Mouse (Mus musculus) yolk sac, embryonic 10.5 days (tissue): Measurements from ENCODE around the gene Nat8f6.
"Not testable (repeated sequence)": the region's sequence is repeated elsewhere in the genome, so short reads cannot be mapped to it uniquely, and the experiment has no call there.

ENCODE experiments used
- DNase-seq: peaks from one replicate; pipeline ENCODE4 v3.0.0-alpha.2; 2017; ENCODE audit warnings: low spot score

Gene Nat8f6

DNA sequence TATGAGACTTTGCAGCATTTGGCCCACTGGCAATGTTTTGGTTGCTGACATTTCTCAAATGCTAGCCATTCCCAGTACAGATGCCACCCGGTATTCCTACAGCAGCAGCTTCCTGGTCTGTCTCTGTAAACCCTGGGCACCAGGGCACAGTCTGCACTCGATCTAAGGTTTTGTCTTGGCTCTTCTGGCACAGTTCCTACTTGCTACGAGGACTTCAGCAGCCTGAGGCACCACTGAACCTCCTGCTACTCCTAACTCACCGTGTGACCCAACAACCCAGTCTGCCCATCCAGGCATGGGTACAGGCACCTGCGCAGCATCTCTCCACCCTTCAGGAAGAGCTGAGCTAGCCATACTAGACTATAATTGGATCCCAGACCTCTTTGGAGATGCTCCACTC is 15.3 kb upstream of the Nat8f6 start:
- not testable (repeated sequence) for DNase-seq

DNA sequence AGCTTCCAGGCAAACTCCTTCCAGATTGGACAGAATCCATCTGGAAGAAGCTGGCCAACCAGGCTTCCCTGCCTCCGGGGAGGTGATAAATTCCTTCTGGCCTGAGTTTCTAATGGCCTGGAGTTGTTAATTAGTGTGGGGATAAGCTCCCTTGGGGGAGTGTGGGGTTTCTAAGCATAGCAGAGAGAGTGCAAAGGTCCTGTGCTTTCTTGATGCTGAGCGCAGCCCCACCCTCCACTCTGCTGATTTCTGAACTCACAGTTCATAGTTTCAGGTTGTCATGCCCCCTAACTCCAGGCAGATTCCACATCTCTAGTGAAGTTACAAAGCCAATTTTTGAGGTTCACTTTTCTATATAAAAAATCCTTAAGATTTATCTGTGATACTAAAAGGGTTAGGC is 14.3 kb upstream of the Nat8f6 start:
- DNase-seq: not testable (repeated sequence)

DNA sequence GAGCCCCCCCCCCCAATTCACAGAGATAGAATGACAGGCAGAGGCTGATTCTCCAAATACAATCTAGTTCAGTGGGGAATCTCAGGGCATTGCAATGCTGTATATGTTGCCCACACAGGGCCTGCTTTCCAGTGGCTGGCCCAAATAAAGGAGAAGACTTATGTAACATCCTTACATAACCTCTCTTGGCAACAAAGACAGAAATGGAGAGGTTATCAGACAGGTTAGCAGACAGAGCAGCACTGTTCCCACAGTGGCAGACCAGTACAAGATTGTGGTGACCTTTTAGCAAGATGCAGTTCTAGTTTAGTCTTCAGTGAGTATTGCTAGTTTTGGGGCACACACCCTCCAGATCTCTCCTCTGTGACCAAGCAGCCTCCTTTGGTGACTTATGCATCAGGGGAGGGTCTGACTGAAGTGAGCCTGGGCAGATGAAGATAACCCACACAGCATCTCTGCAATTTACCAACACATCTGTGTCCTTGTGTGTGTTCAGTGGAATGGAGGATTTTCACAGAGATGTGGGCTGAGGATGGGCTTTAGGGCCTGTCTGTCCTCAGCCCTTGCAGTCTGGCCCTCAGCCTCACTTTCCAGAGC is 13.8 kb upstream of the Nat8f6 start:
- DNase-seq: not testable (repeated sequence)

DNA sequence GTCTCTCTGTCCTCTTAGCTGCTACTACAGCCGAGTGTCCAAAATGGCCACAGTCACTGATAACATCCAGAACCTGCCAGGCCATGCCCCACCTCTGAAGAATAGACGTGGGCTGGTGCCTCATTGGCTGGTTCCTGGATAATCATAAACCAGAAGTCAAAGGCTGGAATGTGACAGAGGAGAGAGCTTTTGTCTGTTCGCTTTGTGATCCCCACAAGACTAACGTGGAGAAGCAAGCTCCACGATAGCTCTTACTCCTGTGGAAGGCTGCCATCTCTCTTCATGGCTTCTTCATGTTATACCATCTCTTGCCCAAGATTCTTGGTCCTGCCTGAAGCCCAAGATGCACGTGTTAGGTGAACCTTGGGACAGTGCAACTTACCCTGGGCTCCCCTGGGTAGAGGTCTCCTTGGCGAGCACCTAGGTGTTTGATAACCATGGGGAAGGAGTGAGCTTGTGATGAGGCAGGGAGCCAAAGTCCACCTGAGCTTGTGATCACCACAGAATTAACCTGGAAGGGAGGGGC is 11.1 kb upstream of the Nat8f6 start, which contains the start of gene Nat8:
Gene Nat8 (minus strand): TSS at position 287 of the 526 bp plus-strand sequence.
- DNase-seq: peak; percentile 43

DNA sequence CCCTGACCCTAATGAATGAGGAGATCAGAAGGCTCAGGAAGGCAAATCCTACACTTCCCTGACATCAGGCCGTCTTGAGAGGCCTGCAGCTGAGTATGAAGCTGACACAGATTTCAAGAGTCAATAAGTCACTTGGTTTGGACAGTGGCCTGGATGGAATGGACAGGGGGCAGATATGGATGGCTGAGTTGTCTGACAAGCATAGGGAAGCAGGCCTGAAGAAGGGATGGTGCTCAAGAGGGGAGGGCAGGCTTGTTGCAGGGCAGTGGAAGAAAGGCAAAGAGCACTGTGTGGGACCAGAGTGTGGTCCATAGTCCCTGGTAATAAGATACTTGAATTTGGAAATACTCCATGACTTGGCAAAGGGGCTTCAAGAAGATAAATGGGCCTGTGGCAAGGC is 8.7 kb upstream of the Nat8f6 start:
- no peak for DNase-seq

DNA sequence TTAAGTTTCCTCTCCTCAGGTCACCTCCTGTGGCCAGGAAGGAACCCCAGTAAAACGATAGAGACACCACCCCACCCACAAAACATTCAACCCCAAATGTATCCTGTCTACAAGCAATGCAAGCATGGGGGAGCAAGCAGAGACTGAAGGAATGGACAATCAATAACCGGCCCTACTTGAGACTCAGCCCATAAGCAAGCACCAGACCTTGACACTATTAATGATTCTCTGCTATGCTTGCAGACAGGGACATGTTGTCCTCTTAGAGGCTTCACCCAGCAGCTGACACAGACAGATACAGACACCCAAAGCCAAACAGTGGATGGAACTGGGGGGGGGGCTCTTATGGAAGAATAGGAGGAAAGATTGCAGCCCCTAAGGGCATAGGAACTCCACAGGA is 5.1 kb upstream of the Nat8f6 start:
- no peak for DNase-seq

DNA sequence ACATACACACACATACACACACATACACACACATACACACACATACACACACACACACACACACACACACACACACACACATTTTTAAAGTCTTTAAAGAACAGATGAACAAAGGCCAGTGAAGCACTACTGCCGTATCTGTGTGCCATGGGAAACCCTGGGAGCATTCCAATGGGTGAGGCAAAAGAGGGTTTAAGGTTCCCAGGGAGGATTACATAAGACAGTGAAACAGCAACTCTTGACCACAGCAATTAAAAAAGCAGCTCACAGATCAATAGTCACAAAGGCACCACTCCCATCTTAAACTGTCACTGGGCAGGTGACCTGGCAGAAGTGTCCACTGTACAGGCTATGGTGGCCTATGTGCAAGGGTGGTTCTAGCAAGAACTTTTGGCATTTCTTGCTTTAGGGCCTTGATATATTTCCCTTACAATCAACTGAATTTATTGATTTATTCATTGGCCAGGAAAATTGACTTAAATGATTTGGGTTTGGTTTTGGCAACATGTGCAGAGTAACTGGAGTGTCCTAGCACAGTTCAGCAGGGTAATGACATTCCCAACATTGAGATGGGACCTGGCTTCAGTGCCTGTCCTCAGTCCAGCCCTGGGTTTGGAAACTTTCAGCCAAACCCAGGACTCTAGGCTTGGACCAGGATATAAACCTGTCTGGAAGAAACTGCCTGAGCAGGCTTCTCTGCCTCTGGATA is 2.8 kb upstream of the Nat8f6 start:
- DNase-seq: no peak

DNA sequence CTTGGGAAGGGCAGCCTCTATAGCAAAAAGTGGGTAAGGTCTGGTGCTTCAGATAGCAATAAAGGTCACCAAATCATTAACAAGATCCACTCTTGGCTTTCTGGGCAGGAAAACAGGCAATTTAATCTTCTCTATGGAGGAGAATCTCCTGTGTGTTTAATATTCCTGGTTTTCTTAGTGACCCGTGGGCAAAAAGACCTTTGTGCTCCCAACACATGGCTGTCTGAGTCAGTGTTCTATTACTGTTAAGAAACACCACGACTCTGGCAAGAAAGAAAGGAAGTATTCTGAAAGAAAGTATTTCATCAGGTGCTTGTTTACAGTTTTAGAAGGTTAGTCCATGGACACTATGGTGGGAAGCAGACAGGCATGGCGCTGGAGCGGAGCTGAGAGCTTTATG is 1.5 kb upstream of the Nat8f6 start:
- DNase-seq: no peak

DNA sequence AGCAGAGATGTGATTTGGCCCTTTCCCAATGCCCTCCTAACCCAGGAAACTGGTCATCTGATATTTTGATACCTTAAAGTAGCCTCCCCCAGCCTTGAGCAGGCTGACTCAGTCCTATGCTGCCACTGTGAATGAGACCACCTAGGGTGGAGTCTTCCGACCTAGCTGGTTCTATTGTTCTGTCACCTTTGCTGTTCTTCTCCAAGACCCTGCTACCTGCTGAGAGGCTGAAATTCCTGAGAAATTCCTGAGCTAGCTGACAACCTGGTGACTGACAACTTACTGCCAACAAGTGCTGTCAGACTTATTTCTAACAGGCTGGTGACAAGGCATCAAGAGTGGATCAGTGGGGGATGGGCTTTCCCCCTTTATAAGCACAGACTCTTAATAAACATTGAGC is 2.4 kb downstream of the Nat8f6 start:
- DNase-seq: no peak

DNA sequence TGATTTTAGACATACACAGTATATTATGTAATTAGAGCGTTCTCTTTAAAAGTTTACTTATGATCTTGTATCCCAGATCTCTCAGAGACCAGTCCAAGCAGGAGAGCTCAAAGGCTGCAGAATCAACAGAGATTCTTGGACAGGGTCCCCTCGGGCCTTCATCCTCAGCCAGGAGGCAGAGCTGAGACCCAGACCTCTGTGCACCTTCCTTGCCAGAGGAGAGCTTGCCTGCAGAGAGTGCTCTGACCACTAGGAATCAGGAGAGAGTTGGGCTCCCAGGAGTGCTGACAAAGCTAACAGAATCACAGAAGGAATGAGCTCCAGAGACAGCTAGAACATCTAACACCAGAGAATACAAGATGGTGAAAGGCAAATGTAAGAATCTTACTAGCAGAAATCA is 7.4 kb downstream of the Nat8f6 start:
- DNase-seq: no peak

DNA sequence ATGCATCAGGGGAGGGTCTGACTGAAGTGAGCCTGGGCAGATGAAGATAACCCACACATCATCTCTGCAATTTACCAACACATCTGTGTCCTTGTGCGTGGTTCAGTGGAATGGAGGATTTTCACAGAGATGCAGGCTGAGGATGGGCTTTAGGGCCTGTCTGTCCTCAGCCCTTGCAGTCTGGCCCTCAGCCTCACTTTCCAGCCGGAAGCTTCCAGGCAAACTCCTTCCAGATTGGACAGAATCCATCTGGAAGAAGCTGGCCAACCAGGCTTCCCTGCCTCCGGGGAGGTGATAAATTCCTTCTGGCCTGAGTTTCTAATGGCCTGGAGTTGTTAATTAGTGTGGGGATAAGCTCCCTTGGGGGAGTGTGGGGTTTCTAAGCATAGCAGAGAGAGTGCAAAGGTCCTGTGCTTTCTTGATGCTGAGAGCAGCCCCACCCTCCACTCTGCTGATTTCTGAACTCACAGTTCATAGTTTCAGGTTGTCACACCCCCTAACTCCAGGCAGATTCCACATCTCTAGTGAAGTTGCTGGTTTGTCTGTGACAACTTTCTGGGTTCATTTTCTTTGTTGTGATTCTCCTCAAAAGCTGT is 9.7 kb downstream of the Nat8f6 start:
- DNase-seq: not testable (repeated sequence)

DNA sequence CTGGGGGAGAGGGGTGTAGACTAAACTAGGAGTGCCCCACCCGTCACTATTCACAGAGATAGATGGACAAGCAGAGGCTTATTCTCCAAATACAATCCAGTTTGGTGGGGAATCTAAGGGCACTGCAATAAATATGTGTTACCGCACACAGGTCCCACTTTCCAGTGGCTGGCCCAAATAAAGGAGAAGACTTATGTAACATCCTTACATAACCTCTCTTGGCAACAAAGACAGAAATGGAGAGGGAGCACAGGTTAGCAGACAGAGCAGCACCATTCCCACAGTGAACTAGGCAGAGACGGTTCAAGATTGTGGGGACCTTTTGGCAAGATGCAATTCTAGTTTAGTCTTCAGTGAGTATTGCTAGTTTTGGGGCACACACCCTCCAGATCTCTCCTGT is 10.2 kb downstream of the Nat8f6 start:
- DNase-seq: not testable (repeated sequence)

DNA sequence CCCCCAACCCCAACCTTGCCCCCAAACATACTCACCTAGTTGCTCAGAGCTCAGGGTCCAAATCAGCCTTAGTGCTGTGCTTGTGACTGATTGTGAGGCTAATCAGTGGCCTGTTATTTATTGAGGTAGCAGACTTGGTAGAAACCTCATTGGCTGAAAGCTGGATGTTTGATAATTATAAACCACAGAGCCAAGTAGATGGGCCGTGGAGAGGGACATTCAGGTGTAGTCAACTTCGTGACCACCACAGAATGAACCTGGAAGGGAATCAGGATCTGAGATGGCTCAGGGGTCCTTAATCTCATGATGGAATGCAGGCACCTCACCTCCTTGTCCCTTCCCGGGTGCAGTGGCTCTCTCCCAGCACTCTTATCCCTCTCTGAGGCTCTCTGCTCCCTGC is 11.0 kb downstream of the Nat8f6 start:
- not testable (repeated sequence) for DNase-seq

DNA sequence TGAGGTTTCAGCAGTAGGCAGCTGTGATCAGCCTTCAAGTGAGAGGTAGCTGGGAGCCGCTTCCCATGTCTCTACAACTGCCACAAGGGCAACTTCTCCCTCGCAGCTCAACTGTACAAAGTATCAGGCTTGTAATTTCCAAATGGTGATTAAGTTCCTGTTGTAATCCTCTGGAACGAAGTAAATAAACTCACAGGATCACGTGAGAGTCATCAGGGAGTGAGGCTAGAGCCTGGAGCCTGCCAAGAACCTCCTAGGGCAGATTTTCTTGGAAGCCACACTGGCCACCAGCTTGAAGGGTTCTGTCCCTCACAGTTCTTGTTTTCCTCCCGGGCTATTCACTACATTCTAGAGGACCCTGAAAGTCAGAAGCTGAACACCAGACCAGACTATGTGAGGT is 17.6 kb downstream of the Nat8f6 start:
- not testable (repeated sequence) for DNase-seq

DNA sequence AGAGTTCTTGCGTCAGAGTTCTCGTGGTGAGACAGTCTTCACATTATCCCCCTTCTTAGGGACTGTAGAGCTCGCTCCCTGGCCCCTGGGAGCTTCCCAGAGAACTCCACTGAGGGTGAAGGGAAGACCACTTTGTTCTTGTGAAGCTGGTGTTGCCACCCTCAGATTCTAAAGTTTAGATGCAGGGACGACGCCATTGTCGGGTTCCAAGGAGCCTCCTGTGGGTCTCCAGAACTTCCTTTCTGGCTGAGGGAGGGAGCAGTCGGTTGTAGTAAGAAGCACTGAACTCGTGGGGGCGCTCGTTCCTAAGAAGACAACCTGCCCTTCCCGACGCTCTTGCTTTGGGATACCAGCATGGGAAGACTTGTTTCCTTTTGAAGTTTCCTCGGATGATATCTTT is 55.2 kb downstream of the Nat8f6 start, which contains the start of gene Nat8f3:
Gene Nat8f3 (minus strand): TSS at position 223 of the 400 bp plus-strand sequence.
- DNase-seq: not testable (repeated sequence)

DNA sequence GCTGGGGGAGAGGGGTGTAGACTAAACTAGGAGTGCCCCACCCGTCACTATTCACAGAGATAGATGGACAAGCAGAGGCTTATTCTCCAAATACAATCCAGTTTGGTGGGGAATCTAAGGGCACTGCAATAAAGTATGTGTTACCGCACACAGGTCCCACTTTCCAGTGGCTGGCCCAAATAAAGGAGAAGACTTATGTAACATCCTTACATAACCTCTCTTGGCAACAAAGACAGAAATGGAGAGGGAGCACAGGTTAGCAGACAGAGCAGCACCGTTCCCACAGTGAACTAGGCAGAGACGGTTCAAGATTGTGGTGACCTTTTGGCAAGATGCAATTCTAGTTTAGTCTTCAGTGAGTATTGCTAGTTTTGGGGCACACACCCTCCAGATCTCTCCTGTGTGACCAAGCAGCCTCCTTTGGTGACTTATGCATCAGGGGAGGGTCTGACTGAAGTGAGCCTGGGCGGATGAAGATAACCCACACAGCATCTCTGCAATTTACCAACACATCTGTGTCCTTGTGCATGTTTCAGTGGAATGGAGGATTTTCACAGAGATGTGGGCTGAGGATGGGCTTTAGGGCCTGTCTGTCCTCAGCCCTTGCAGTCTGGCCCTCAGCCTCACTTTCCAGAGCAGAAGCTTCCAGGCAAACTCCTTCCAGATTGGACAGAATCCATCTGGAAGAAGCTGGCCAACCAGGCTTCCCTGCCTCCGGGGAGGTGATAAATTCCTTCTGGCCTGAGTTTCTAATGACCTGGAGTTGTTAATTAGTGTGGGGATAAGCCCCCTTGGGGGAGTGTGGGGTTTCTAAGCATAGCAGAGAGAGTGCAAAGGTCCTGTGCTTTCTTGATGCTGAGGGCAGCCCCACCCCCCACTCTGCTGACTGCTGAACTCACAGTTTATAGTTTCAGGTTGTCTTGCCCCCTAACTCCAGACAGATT is 57.4 kb downstream of the Nat8f6 start:
- not testable (repeated sequence) for DNase-seq

DNA sequence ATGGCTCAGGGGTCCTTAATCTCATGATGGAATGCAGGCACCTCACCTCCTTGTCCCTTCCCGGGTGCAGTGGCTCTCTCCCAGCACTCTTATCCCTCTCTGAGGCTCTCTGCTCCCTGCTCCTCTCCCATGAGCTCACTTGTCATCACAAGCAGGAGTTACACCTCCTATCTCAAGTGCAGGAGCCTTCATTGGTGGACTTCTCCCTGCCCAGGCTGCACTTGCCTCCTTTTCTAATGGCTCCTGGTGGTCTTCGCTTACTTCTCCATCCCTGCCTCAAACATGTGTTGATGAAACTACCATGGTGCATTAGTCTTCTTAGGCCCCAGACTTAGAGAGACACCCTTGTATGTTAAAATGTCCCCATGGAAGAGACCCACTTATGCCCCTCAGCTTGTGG is 58.1 kb downstream of the Nat8f6 start:
- DNase-seq: not testable (repeated sequence)
